9 mouse cellular contexts compared by ENCODE assay signal in the genomic region with DNA sequence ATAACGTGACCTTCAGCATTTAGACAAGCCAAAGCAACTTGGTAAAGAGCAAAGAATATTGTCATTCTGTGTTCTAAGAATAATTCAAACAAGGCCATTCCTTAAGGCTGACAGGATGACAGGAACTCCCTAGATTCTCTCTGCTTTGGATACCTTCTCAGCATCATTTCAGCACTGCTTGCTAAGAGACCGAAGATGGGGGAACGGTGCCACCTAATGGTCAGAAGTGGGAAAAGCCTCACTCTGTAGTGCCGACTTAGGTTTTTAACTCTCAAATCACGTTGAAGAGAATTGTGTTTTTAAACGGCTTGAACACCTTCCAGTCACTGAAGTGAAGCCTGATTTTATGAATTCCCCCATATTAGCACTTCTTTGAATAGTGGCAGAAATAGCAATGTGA.
DNase-seq lines count a peak whose midpoint lies in the region; ATAC-seq and TF ChIP-seq lines count a peak whose summit lies in the region.
"Had no signal": no experiment of that assay in that cellular context is flagged by ENCODE, and none has a peak within 500 bp of the region (broad histone marks: within the 10 kb centered on the region; RNA-seq: fewer than 3 reads in every experiment).

No protein-coding gene starts in this region.

- no peaks in the 10 kb centered on the region for H3K4me1 ChIP-seq in embryonic fibroblast, embryonic 13.5 days (ENCODE audit: control insufficient read depth, insufficient read depth, low read length)
- H3K4me1 ChIP-seq in hindbrain, embryonic 13.5 days (replicated peaks), result peaks cover 16% of the 10 kb centered on the region
- H3K4me1 ChIP-seq: lung, embryonic 15.5 days had no signal

- no peaks in the 10 kb centered on the region for H3K36me3 ChIP-seq in hindbrain, embryonic 13.5 days
- H3K36me3 ChIP-seq: lung, embryonic 15.5 days had no signal

- H3K9me3 ChIP-seq in hindbrain, embryonic 13.5 days, result no peaks in the 10 kb centered on the region
- H3K9me3 ChIP-seq: lung, embryonic 15.5 days had no signal

- H3K4me2 ChIP-seq in hindbrain, embryonic 13.5 days, result no peak overlapping the region
- H3K4me2 ChIP-seq: lung, embryonic 15.5 days had no signal

- no peak overlapping the region for H3K9ac ChIP-seq in hindbrain, embryonic 13.5 days
- H3K9ac ChIP-seq: lung, embryonic 15.5 days had no signal

- peak; percentile 76 for DNase-seq in Muller cell, postnatal 12 days (ENCODE audit: inconsistent ontology term)
- DNase-seq in brain, adult 2 months (ENCODE audit: low read depth, low spot score), result peak; percentile 96
- peak; percentile 79 for DNase-seq in layer of hippocampus, adult 9-10 months (ENCODE audit: low spot score)
- peak; percentile 69 for DNase-seq in lung, postnatal 10 days
- peak; percentile 61 for DNase-seq in retina, postnatal 7 days (ENCODE audit: low read depth, low spot score)

- 8% methylated on average over 6 of the region's 6 CpGs for WGBS in hindbrain, embryonic 13.5 days

- no peak overlapping the region for H3K27ac ChIP-seq in embryonic fibroblast, embryonic 13.5 days (ENCODE audit: insufficient read depth, low read length)
- peak overlapping the region; percentile 27; the same call in 1 of the 2 replicates for H3K27ac ChIP-seq in hindbrain, embryonic 13.5 days
- H3K27ac ChIP-seq: lung, embryonic 15.5 days had no signal

- ATAC-seq in hindbrain, embryonic 13.5 days (ENCODE audit: low FRiP score), result peak; percentile 92
- no peak for ATAC-seq in erythroblast, adult 5-6 weeks (replicated peaks; ENCODE audit: low FRiP score, poor library complexity, severe bottlenecking)

- TF ChIP-seq POLR2A in embryonic fibroblast, embryonic 13.5 days (IDR thresholded peaks at IDR 0.05; ENCODE audit: low read depth, low read length), result no peak

- H3K4me3 ChIP-seq in embryonic fibroblast, embryonic 13.5 days (ENCODE audit: insufficient read depth, low read length), result no peak overlapping the region
- no peak overlapping the region for H3K4me3 ChIP-seq in hindbrain, embryonic 13.5 days
- H3K4me3 ChIP-seq: lung, embryonic 15.5 days had no signal

- TF ChIP-seq CTCF in embryonic fibroblast, embryonic 13.5 days (IDR thresholded peaks at IDR 0.05; ENCODE audit: borderline replicate concordance, insufficient read depth, low read length), result peak; percentile 49; the same call in 1 of the 2 replicates

- no peaks in the 10 kb centered on the region for H3K27me3 ChIP-seq in hindbrain, embryonic 13.5 days
